Mouse (Mus musculus) ES-Bruce4 (cell line): ENCODE results near the gene Rnls. TPM values are rescaled to one million over a fixed set of nuclear protein-coding genes. Genes with fewer than 3 reads are reported as not detected.
A peak's percentile ranks its signal among the peaks of the same experiment; 100 is the strongest.

ENCODE experiments used
- H3K27ac ChIP-seq: 2 replicates; pipeline ENCODE4 v1.5.1; 2012; ENCODE audit warnings: low read length, inconsistent platforms; ENCODE audit not compliant: insufficient read depth
- H3K27me3 ChIP-seq: 2 replicates; pipeline ENCODE4 v1.6.1; 2012; ENCODE audit warnings: mild to moderate bottlenecking, low read length, inconsistent platforms; ENCODE audit not compliant: control insufficient read depth, poor library complexity, insufficient read depth, severe bottlenecking
- H3K36me3 ChIP-seq: 2 replicates; pipeline ENCODE4 v1.6.1; 2012; ENCODE audit warnings: inconsistent platforms, mild to moderate bottlenecking, low read length, moderate library complexity; ENCODE audit not compliant: control insufficient read depth, poor library complexity, insufficient read depth, severe bottlenecking
- H3K4me1 ChIP-seq: one replicate; pipeline ENCODE4 v1.8.1; 2011; ENCODE audit warnings: low read length; ENCODE audit not compliant: control insufficient read depth, insufficient read depth
- H3K4me3 ChIP-seq: 2 replicates; pipeline ENCODE4 v1.5.1; 2011; ENCODE audit warnings: low read depth, mild to moderate bottlenecking, low read length
- H3K9ac ChIP-seq: 2 replicates; pipeline ENCODE4 v1.6.1; 2012; ENCODE audit warnings: low read depth, mild to moderate bottlenecking, inconsistent platforms; ENCODE audit not compliant: poor library complexity, severe bottlenecking
- H3K9me3 ChIP-seq: replicated peaks from 2 replicates; pipeline ENCODE4 v1.6.1; 2012; ENCODE audit warnings: mild to moderate bottlenecking, low read length, inconsistent platforms; ENCODE audit not compliant: control insufficient read depth, poor library complexity, insufficient read depth, severe bottlenecking
- CTCF ChIP-seq: IDR thresholded peaks from one replicate; pipeline ENCODE4 v1.8.1; 2011; ENCODE audit warnings: low read depth, low read length
- EP300 ChIP-seq: IDR thresholded peaks from 2 replicates; pipeline ENCODE4 v1.6.1; 2011; ENCODE audit warnings: low read depth, low read length; ENCODE audit not compliant: insufficient read depth
- POLR2A ChIP-seq: IDR thresholded peaks from one replicate; pipeline ENCODE4 v1.8.1; 2011; ENCODE audit warnings: low read length; ENCODE audit not compliant: insufficient read depth
- polyA plus RNA-seq: library from polyadenylated mRNA; stranded (reverse); fragments of >200 nt; gene quantifications from 2 replicates; pipeline ENCODE4 v1.2.4, GENCODE M21; 2011; ENCODE audit warnings: low read depth; ENCODE audit not compliant: missing spikeins, insufficient read depth, insufficient read length

Rnls gene
- polyA plus RNA-seq, 1 experiment: 0.43 TPM

- no peaks in the 10 kb centered on the region for H3K4me1 ChIP-seq
- H3K9me3 ChIP-seq: no peaks in the 10 kb centered on the region
- no peak overlapping the region for H3K27ac ChIP-seq
- no peak overlapping the region for H3K4me3 ChIP-seq
- H3K27me3 ChIP-seq: no peaks in the 10 kb centered on the region
- no peaks in the 10 kb centered on the region for H3K36me3 ChIP-seq
- H3K9ac ChIP-seq: no peak overlapping the region
- peak; percentile 60 for TF ChIP-seq CTCF
- TF ChIP-seq EP300: no peak
These were observed 165.1 kb downstream of the Rnls start for GRCm38 (mm10) chr19:33227004-33227403.

- TF ChIP-seq EP300 (no peak), POLR2A (no peak), CTCF (no peak)
These were observed 166.0 kb downstream of the Rnls start for GRCm38 (mm10) chr19:33225858-33226705.

GRCm38 (mm10) chr19:33225002-33225376, 167.1 kb downstream of the Rnls start:
- H3K4me1 ChIP-seq: no peaks in the 10 kb centered on the region
- no peak overlapping the region for H3K27ac ChIP-seq
- no peak overlapping the region for H3K9ac ChIP-seq
- no peaks in the 10 kb centered on the region for H3K27me3 ChIP-seq
- no peaks in the 10 kb centered on the region for H3K36me3 ChIP-seq
- H3K9me3 ChIP-seq: no peaks in the 10 kb centered on the region
- H3K4me3 ChIP-seq: no peak overlapping the region
- TF ChIP-seq CTCF (no peak), EP300 (no peak), POLR2A (no peak)

More at GRCm38 (mm10) chr19:33225858-33226705, 166.0 kb downstream of the Rnls start:
- Histone ChIP-seq H3K9me3 (no peaks in the 10 kb centered on the region), H3K27me3 (no peaks in the 10 kb centered on the region), H3K9ac (no peak overlapping the region), H3K4me3 (no peak overlapping the region), H3K4me1 (no peaks in the 10 kb centered on the region), H3K27ac (no peak overlapping the region), H3K36me3 (no peaks in the 10 kb centered on the region)

- H3K4me3 ChIP-seq: no peak overlapping the region
These were observed 167.7 kb downstream of the Rnls start for GRCm38 (mm10) chr19:33224181-33225001.

GRCm38 (mm10) chr19:33223766-33224165, 168.3 kb downstream of the Rnls start:
- no peaks in the 10 kb centered on the region for H3K36me3 ChIP-seq
- H3K27me3 ChIP-seq: no peaks in the 10 kb centered on the region
- H3K27ac ChIP-seq: no peak overlapping the region
- H3K4me1 ChIP-seq: no peaks in the 10 kb centered on the region
- H3K4me3 ChIP-seq: no peak overlapping the region
- TF ChIP-seq CTCF: no peak
- no peak for TF ChIP-seq EP300
- TF ChIP-seq POLR2A: no peak
- no peaks in the 10 kb centered on the region for H3K9me3 ChIP-seq
- no peak overlapping the region for H3K9ac ChIP-seq

More at GRCm38 (mm10) chr19:33224181-33225001, 167.7 kb downstream of the Rnls start:
- TF ChIP-seq POLR2A (no peak), EP300 (no peak), CTCF (no peak)
- Histone ChIP-seq H3K36me3 (no peaks in the 10 kb centered on the region), H3K27me3 (no peaks in the 10 kb centered on the region), H3K9me3 (no peaks in the 10 kb centered on the region), H3K9ac (no peak overlapping the region), H3K4me1 (no peaks in the 10 kb centered on the region), H3K27ac (no peak overlapping the region)
